Mouse (Mus musculus) ZHBTc4 (cell line): ENCODE measurements at regions not wholly inside any gene's neighbourhood (a gene's known extent, or its start where the extent isn't known, plus 50 kb on each side); places are given as distances from the start of the nearest gene placed in this dataset.
A peak's percentile ranks its signal among the peaks of the same experiment; 100 is the strongest.

Source experiments
- DNase-seq: peaks from one replicate; pipeline ENCODE4 v3.0.0-alpha.2; 2011; ENCODE audit warnings: low read depth, low spot score

DNA sequence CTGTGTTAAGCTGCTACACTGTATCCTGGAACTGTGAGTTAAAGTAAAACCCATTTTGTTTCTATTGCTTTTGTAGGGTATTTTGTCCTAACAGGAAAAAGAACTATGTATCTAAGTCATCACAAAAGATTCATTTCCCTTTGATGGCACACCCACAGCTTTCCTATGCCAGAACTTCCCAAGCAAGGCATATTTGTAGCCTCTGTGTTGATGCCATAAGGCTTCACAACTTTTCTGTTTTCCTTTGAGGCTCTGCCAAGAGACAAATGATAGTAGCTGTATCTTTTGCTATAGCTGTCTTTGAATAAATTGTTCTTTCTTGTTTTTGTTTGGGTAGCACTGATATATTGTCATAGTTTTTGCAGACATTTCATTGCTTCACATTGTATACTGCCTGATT, 790.2 kb downstream of the Slitrk5 start:
- no peak for DNase-seq

DNA sequence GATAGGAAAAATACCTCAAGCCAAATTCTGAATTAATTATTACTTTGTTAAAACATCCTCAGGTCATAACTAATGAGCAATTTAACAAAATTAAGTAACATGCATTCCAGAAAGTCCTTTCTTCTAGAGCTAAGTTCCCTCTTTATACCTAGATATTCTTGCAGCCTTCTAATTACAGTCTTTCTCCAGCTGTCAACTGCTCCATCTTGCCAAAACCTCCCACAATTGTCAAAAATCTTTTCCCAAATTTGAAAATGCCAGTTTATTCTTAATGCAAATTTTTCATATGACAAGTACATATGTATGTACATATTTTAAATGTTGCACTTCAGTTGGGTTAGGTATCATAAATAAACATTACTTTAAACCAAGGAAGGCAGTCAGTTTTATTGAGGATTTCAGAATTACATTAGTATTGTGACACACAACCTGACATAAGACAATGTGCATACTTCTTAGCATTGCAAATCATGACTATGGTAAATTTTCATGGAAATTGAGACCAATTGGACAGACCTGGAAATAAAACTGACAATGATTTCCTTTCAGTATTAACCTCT, 791.5 kb downstream of the Slitrk5 start:
- DNase-seq: no peak

DNA sequence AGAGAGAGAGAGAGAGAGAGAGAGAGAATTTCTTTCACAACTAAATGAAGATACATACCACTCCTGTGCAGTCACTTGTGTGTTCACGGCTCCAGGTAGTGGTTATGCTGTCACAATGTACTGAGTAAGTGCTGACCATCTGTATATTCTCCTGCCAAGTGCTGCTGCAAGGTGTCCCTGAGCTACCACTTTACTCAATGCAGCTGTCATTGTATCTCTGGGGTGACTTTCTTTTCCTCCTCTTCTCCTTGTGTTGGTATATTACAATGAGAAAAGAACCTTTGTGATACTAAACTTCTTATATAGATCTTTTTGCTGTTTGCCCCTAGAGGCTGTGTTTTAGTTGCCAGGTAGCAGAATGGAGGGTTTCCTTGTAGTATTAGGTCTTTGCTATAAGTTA, 800.6 kb downstream of the Slitrk5 start:
- DNase-seq: peak; percentile 45
